Mouse (Mus musculus) forebrain, postnatal 0 days (tissue): ENCODE data around the gene Acsl5. TPM values are rescaled to one million over a fixed set of nuclear protein-coding genes. Genes with fewer than 3 reads are reported as not detected.

Experiments used
- ATAC-seq: fragments of 200-750 bp; cut with Nextera tagmentation; 2 replicates; pipeline ENCODE4 v1.8.0; 2017; ENCODE audit warnings: mild to moderate bottlenecking, moderate library complexity
- DNase-seq: peaks from one replicate; pipeline ENCODE4 v3.0.0-alpha.2; 2015
- H3K27ac ChIP-seq: fragments of 300-500 bp; sonication (generic); 2 replicates; pipeline ENCODE4 v1.5.1; 2014; ENCODE audit warnings: low read depth, mild to moderate bottlenecking, antibody characterized with exemption, low read length, moderate library complexity, mixed read lengths
- H3K27me3 ChIP-seq: fragments of 300-500 bp; sonication (generic); 2 replicates; pipeline ENCODE4 v1.6.1; 2014; ENCODE audit warnings: mild to moderate bottlenecking, low read length, mixed read lengths; ENCODE audit not compliant: insufficient read depth
- H3K36me3 ChIP-seq: fragments of 300-500 bp; sonication (generic); 2 replicates; pipeline ENCODE4 v1.6.1; 2014; ENCODE audit warnings: mild to moderate bottlenecking, moderate library complexity; ENCODE audit not compliant: insufficient read depth
- H3K4me1 ChIP-seq: fragments of 300-500 bp; sonication (generic); 2 replicates; pipeline ENCODE4 v1.6.1; 2014; ENCODE audit warnings: antibody characterized with exemption; ENCODE audit not compliant: insufficient read depth
- H3K4me2 ChIP-seq: fragments of 300-500 bp; sonication (generic); 2 replicates; pipeline ENCODE4 v1.6.1; 2014; ENCODE audit warnings: low read depth, mild to moderate bottlenecking, moderate library complexity
- H3K4me3 ChIP-seq: fragments of 300-500 bp; sonication (generic); 2 replicates; pipeline ENCODE4 v1.5.1; 2014; ENCODE audit warnings: low read depth, low read length, mixed read lengths
- H3K9ac ChIP-seq: fragments of 300-500 bp; sonication (generic); 2 replicates; pipeline ENCODE4 v1.6.1; 2014; ENCODE audit warnings: mild to moderate bottlenecking
- H3K9me3 ChIP-seq: fragments of 300-500 bp; sonication (generic); 2 replicates; pipeline ENCODE4 v1.6.1; 2016; ENCODE audit warnings: low read length
- CTCF ChIP-seq: sonication (generic); IDR thresholded peaks from 2 replicates; pipeline ENCODE4 v1.5.1; 2016; ENCODE audit warnings: antibody characterized with exemption, control low read depth, low read depth
- WGBS: fragments of 180-500 bp; shearing (Covaris S2); extraction: QIAGEN DNeasy Blood & Tissue Kit; methylation state at CpG from one replicate; pipeline ENCODE4 v1.1.7; 2014; 5-methylcytosine and 5-hydroxymethylcytosine counted together
- polyA plus RNA-seq: library from polyadenylated mRNA; unstranded; fragments of >200 nt; fragmentation: Nextera tagmentation; extraction: Ambion mirVana; gene quantifications from 2 replicates; pipeline ENCODE4 v1.2.1, GENCODE M21; 2015
- total RNA-seq: library from RNA; depleted of rRNA; stranded (reverse); fragments of >200 nt; gene quantifications from 2 replicates; pipeline ENCODE4 v1.2.3, GENCODE M21; 2014; rRNA removed

The Acsl5 gene
- total RNA-seq = 15.9 and 22.7 TPM in 2 replicates
- polyA plus RNA-seq = 16.4 and 16.6 TPM in 2 replicates

GRCm38 (mm10) chr19:55251383-55252124, at the start of gene Acsl5:
Gene Acsl5, plus strand, starts transcription at chr19:55251938.
- DNase-seq (no peak), ATAC-seq (no peak)
- Histone ChIP-seq H3K27me3 (no peaks in the 10 kb centered on the region), H3K4me1 (no peaks in the 10 kb centered on the region), H3K9ac (no peak within 1 kb of the TSS), H3K4me3 (no peak within 1 kb of the TSS), H3K36me3 (no peaks in the 10 kb centered on the region), H3K9me3 (no peaks in the 10 kb centered on the region), H3K27ac (no peak within 1 kb of the TSS), H3K4me2 (no peak within 1 kb of the TSS)
- WGBS = 95% methylated on average over 9 of the region's 9 CpGs
- TF ChIP-seq CTCF = no peak

GRCm38 (mm10) chr19:55206482-55207138, 45.1 kb upstream of the Acsl5 start:
- H3K4me1 ChIP-seq = no peaks in the 10 kb centered on the region
- 37% methylated on average over 8 of the region's 8 CpGs for WGBS

DNA sequence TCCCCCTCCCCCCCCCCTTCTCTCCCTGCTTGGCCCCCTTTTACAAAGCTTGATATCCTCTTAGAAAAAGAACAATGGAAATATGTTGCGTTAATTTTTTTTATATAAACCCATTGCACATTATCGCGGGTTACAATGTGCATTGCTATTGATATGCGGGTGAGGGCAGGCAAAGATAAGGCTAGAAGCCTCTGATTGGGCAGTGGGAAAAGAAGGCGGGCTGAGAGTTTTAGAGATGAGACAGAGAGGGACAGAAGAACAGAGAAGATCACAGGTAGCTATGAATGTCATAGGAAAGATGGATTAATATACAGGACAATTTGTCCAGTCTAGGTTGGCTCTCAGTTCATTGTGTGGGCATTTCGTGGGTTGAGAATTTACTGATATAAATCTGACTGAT, 44.5 kb upstream of the Acsl5 start:
- no peaks in the 10 kb centered on the region for H3K27me3 ChIP-seq
- H3K36me3 ChIP-seq = no peaks in the 10 kb centered on the region
- no peaks in the 10 kb centered on the region for H3K9me3 ChIP-seq
- H3K9ac ChIP-seq = no peak overlapping the region
- H3K4me2 ChIP-seq = no peak overlapping the region
- no peak for TF ChIP-seq CTCF
- ATAC-seq (peak; percentile 38; the same call in 1 of the 2 replicates), DNase-seq (no peak)
- 64% methylated on average over 6 of the region's 6 CpGs for WGBS
- H3K27ac ChIP-seq = no peak overlapping the region
- H3K4me3 ChIP-seq = no peak overlapping the region
- no peaks in the 10 kb centered on the region for H3K4me1 ChIP-seq

More at GRCm38 (mm10) chr19:55206482-55207138, 45.1 kb upstream of the Acsl5 start:
- Histone ChIP-seq H3K36me3 (no peaks in the 10 kb centered on the region), H3K4me3 (no peak overlapping the region), H3K4me2 (no peak overlapping the region), H3K27me3 (no peaks in the 10 kb centered on the region), H3K9me3 (no peaks in the 10 kb centered on the region), H3K9ac (no peak overlapping the region), H3K27ac (no peak overlapping the region)
- peak; percentile 91 for TF ChIP-seq CTCF
- DNase-seq (peak; percentile 85), ATAC-seq (peak; percentile 78)

DNA sequence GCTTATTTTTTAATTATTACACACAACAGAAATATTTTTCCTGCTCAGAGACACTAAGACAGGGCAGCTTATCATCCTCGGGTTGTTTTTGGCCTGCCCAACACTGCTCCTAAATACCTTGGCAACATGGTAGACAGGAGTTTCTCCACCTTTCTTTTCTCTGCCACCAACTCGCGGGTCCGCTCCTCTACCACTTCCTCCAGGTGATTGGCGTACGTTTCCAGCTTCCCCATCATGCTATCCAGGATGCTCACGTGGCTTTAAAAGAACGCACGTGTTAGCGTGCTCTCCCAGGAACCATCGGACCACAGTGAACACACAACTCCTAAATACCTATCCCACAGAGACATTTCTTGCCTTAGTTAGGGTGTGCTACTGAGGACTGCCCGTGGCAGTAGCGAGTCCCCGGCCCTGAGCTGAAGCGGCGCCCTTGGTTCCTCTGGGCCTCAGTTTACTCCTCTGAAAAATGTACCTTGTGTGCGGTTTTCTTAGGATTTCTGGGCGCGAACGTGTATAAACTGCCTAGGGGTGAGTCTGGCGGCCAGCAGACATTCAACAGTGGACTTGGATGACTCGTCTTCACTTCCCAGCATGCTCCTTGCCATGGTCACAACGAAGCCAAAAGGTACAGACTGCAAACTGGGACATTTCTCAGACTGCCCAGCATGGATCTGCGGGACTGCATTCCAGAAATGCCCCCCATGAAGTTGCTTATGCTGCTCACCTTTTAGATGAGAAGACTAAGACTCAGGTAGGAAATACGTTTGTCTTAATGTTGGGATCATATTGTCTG, 43.8 kb upstream of the Acsl5 start:
- Histone ChIP-seq H3K4me2 (no peak overlapping the region), H3K4me3 (no peak overlapping the region), H3K9ac (no peak overlapping the region), H3K4me1 (no peaks in the 10 kb centered on the region), H3K9me3 (no peaks in the 10 kb centered on the region), H3K27ac (no peak overlapping the region), H3K27me3 (no peaks in the 10 kb centered on the region), H3K36me3 (no peaks in the 10 kb centered on the region)
- DNase-seq (no peak), ATAC-seq (no peak)
- TF ChIP-seq CTCF = no peak
- 71% methylated on average over 25 of the region's 25 CpGs for WGBS

GRCm38 (mm10) chr19:55208654-55209053, 43.1 kb upstream of the Acsl5 start:
- DNase-seq (no peak), ATAC-seq (no peak)
- H3K4me1 ChIP-seq = no peaks in the 10 kb centered on the region
- H3K27ac ChIP-seq = no peak overlapping the region
- TF ChIP-seq CTCF = no peak
- H3K4me2 ChIP-seq = no peak overlapping the region
- no peaks in the 10 kb centered on the region for H3K9me3 ChIP-seq
- no peak overlapping the region for H3K4me3 ChIP-seq
- WGBS = 76% methylated on average over 4 of the region's 4 CpGs
- no peak overlapping the region for H3K9ac ChIP-seq
- H3K36me3 ChIP-seq = no peaks in the 10 kb centered on the region
- no peaks in the 10 kb centered on the region for H3K27me3 ChIP-seq

GRCm38 (mm10) chr19:55209084-55209483, 42.7 kb upstream of the Acsl5 start:
- no peak overlapping the region for H3K4me3 ChIP-seq
- H3K4me1 ChIP-seq = no peaks in the 10 kb centered on the region
- H3K4me2 ChIP-seq = no peak overlapping the region
- H3K27me3 ChIP-seq = no peaks in the 10 kb centered on the region
- 91% methylated on average over 3 of the region's 3 CpGs for WGBS
- H3K9me3 ChIP-seq = no peaks in the 10 kb centered on the region
- H3K27ac ChIP-seq = no peak overlapping the region
- no peak overlapping the region for H3K9ac ChIP-seq
- no peak for ATAC-seq
- no peak for TF ChIP-seq CTCF
- H3K36me3 ChIP-seq = no peaks in the 10 kb centered on the region
- no peak for DNase-seq
